Comparison of ENCODE assay signal across 10 mouse cellular contexts in genomic region chr7:6586096-6586759, GRCm38 (mm10). TPM values are rescaled to one million over a fixed set of nuclear protein-coding genes. Genes with fewer than 3 reads are reported as not detected.
A peak's percentile ranks its signal among the peaks of the same experiment; 100 is the strongest.
DNase-seq lines count a peak whose midpoint lies in the region; ATAC-seq lines count a peak whose summit lies in the region.
"Had no signal": no experiment of that assay in that cellular context is flagged by ENCODE, and none has a peak within 500 bp of the region (broad histone marks: within the 10 kb centered on the region; RNA-seq: fewer than 3 reads in every experiment).

No protein-coding gene starts in this region.

- no peak overlapping the region for H3K27ac ChIP-seq in midbrain, embryonic 13.5 days

- peak; percentile 30 for DNase-seq in layer of hippocampus, adult 9-10 months (ENCODE audit: low spot score)
- no peak for DNase-seq in layer of hippocampus, adult 11-12 months (ENCODE audit: low spot score)
- DNase-seq in Muller cell, postnatal 12 days (ENCODE audit: inconsistent ontology term) = peak; percentile 1
- peak; percentile 40 for DNase-seq in embryo, embryonic 11 days
- DNase-seq in adrenal gland, postnatal 36 days = no peak
- DNase-seq in adrenal gland, adult 2 months = no peak
- no peak for DNase-seq in spleen, adult 12 weeks (ENCODE audit: low spot score)

- H3K27me3 ChIP-seq in midbrain, embryonic 13.5 days = no peaks in the 10 kb centered on the region

- no peak overlapping the region for H3K4me2 ChIP-seq in midbrain, embryonic 13.5 days (replicated peaks)

- no peaks in the 10 kb centered on the region for H3K36me3 ChIP-seq in midbrain, embryonic 13.5 days

- H3K4me1 ChIP-seq in midbrain, embryonic 13.5 days (replicated peaks) = no peaks in the 10 kb centered on the region

- WGBS in midbrain, embryonic 13.5 days = 60% methylated on average over 8 of the region's 8 CpGs

- no peak overlapping the region for H3K4me3 ChIP-seq in midbrain, embryonic 13.5 days (replicated peaks)

- ATAC-seq in midbrain, embryonic 13.5 days = peak; percentile 60

- no peak overlapping the region for H3K9ac ChIP-seq in midbrain, embryonic 13.5 days (replicated peaks)

- H3K9me3 ChIP-seq in midbrain, embryonic 13.5 days = no peaks in the 10 kb centered on the region

RNA-seq across cellular contexts. Expression of gene Olfr1350, which starts 21.6 kb away (rescaled TPM):
- not detected in 2 replicates for polyA plus RNA-seq in midbrain, embryonic 13.5 days (2015; fragmentation: Nextera tagmentation; extraction: Ambion mirVana)
- total RNA-seq in adrenal gland, postnatal 36 days (2021) = not detected
- total RNA-seq in adrenal gland, adult 2 months (2021) = not detected
- polyA plus RNA-seq in adrenal gland, adult 2 months (2012; rRNA removed) = not detected in 2 replicates
- total RNA-seq: left cerebral cortex, postnatal 10 days had no signal
- polyA plus RNA-seq: gonadal fat pad, adult 2 months had no signal

Comparison
In these comparisons a context has a peak if more than half of its experiments do, and no peak if none do; other contexts are left out.
1. DNase-seq: peak in layer of hippocampus, adult 9-10 months (single experiment), Muller cell, postnatal 12 days (single experiment) and embryo, embryonic 11 days (single experiment); none in layer of hippocampus, adult 11-12 months (single experiment), adrenal gland, postnatal 36 days (0 of 2), adrenal gland, adult 2 months (single experiment) and spleen, adult 12 weeks (single experiment).